Mouse (Mus musculus): ENCODE data around the gene Ctc1. TPM values are rescaled to one million over a fixed set of nuclear protein-coding genes. Genes with fewer than 3 reads are reported as not detected.
"Not testable (repeated sequence)": the region's sequence is repeated elsewhere in the genome, so short reads cannot be mapped to it uniquely, and the experiment has no call there.

Ctc1 gene
- total RNA-seq, 4 experiments from 2014 or later, result 30.7 to 46.1 (median 39.2) TPM

GRCm38 (mm10) chr11:69008182-69009121, 7.3 kb upstream of the Ctc1 start, which contains the start of gene Pfas:
Gene Pfas (minus strand): TSS chr11:69008460.
- peak; percentile 84 for DNase-seq

- no peak for DNase-seq
Measured at GRCm38 (mm10) chr11:69009508-69009907, 6.2 kb upstream of the Ctc1 start.

- DNase-seq, result no peak
Measured at GRCm38 (mm10) chr11:69010400-69011323, 5.0 kb upstream of the Ctc1 start.

GRCm38 (mm10) chr11:69011445-69011844, 4.3 kb upstream of the Ctc1 start:
- DNase-seq, result not testable (repeated sequence)

GRCm38 (mm10) chr11:69012071-69012601, 3.6 kb upstream of the Ctc1 start:
- peak; percentile 92 for DNase-seq

GRCm38 (mm10) chr11:69016755-69017154, 1.0 kb downstream of the Ctc1 start:
- DNase-seq, result no peak

- DNase-seq, result no peak
Measured at GRCm38 (mm10) chr11:69020691-69021090, 5.0 kb downstream of the Ctc1 start.

GRCm38 (mm10) chr11:69026562-69026961, 10.9 kb downstream of the Ctc1 start:
- no peak for DNase-seq

- DNase-seq, result no peak
Measured at GRCm38 (mm10) chr11:69028805-69029204, 13.1 kb downstream of the Ctc1 start.

GRCm38 (mm10) chr11:69033552-69033951, 17.8 kb downstream of the Ctc1 start:
- no peak for DNase-seq

- no peak for DNase-seq
Measured at GRCm38 (mm10) chr11:69034585-69034984, 18.9 kb downstream of the Ctc1 start.

GRCm38 (mm10) chr11:69035411-69035810, 19.7 kb downstream of the Ctc1 start:
- no peak for DNase-seq

- peak; percentile 88 for DNase-seq
Measured at GRCm38 (mm10) chr11:69035849-69036248, 20.1 kb downstream of the Ctc1 start.

GRCm38 (mm10) chr11:69036486-69037230, 20.9 kb downstream of the Ctc1 start:
- peak; percentile 82 for DNase-seq

- DNase-seq, result peak; percentile 83
Measured at GRCm38 (mm10) chr11:69037231-69038061, 21.7 kb downstream of the Ctc1 start.

GRCm38 (mm10) chr11:69038173-69038572, 22.5 kb downstream of the Ctc1 start:
- DNase-seq, result no peak

GRCm38 (mm10) chr11:69045531-69046394, 30.1 kb downstream of the Ctc1 start, which contains the start of gene Aurkb:
Gene Aurkb (plus strand): TSS chr11:69045647.
- peak; percentile 71 for DNase-seq

GRCm38 (mm10) chr11:69046395-69046774, 30.7 kb downstream of the Ctc1 start:
- DNase-seq, result no peak

GRCm38 (mm10) chr11:69047592-69047991, 31.9 kb downstream of the Ctc1 start:
- no peak for DNase-seq

GRCm38 (mm10) chr11:69048151-69048550, 32.4 kb downstream of the Ctc1 start:
- DNase-seq, result no peak
